Comparison of ENCODE assay signal across 15 mouse cellular contexts in genomic region chr6:108216091-108216490, GRCm38 (mm10). TPM values are rescaled to one million over a fixed set of nuclear protein-coding genes. Genes with fewer than 3 reads are reported as not detected.
DNase-seq lines count a peak whose midpoint lies in the region; ATAC-seq lines count a peak whose summit lies in the region.
"Had no signal": no experiment of that assay in that cellular context is flagged by ENCODE, and none has a peak within 500 bp of the region (broad histone marks: within the 10 kb centered on the region; RNA-seq: fewer than 3 reads in every experiment).

No protein-coding gene starts in this region.

- no peak for ATAC-seq in heart, embryonic 12.5 days (ENCODE audit: insufficient number of reproducible peaks, low FRiP score)
- ATAC-seq in frontal cortex, adult (ENCODE audit: low TSS enrichment) = no peak
- ATAC-seq: CD4-positive, CD25-positive, alpha-beta regulatory T cell, adult 4 months had no signal

- 0 out of 2 replicates have a peak overlapping the region, but pooled peaks have one; percentile 74 for H3K4me2 ChIP-seq in heart, embryonic 12.5 days
- H3K4me2 ChIP-seq: embryonic facial prominence, embryonic 13.5 days; hindbrain, embryonic 13.5 days; limb, embryonic 13.5 days had no signal

- 80% methylated on average over 5 of the region's 5 CpGs for WGBS in heart, embryonic 12.5 days
- 84% methylated on average over 5 of the region's 5 CpGs for WGBS in heart, embryonic 10.5 days

- H3K27me3 ChIP-seq in heart, embryonic 12.5 days (replicated peaks) = no peaks in the 10 kb centered on the region
- H3K27me3 ChIP-seq in heart, embryonic 10.5 days (ENCODE audit: insufficient read depth, poor library complexity, severe bottlenecking) = no peaks in the 10 kb centered on the region
- H3K27me3 ChIP-seq: embryonic facial prominence, embryonic 13.5 days; limb, embryonic 13.5 days had no signal

- H3K9ac ChIP-seq in heart, embryonic 12.5 days = no peak overlapping the region
- H3K9ac ChIP-seq: embryonic facial prominence, embryonic 13.5 days; hindbrain, embryonic 13.5 days; limb, embryonic 13.5 days had no signal

- H3K9me3 ChIP-seq in heart, embryonic 12.5 days (replicated peaks) = no peaks in the 10 kb centered on the region
- H3K9me3 ChIP-seq in heart, embryonic 10.5 days = no peaks in the 10 kb centered on the region
- H3K9me3 ChIP-seq: embryonic facial prominence, embryonic 13.5 days; hindbrain, embryonic 13.5 days; limb, embryonic 13.5 days; midbrain, embryonic 10.5 days had no signal

- peaks cover 28% of the 10 kb centered on the region for H3K4me1 ChIP-seq in heart, embryonic 12.5 days (replicated peaks)
- peaks cover 30% of the 10 kb centered on the region for H3K4me1 ChIP-seq in heart, embryonic 10.5 days

- peaks cover 23% of the 10 kb centered on the region for H3K36me3 ChIP-seq in heart, embryonic 12.5 days
- H3K36me3 ChIP-seq in heart, embryonic 10.5 days = peaks cover 16% of the 10 kb centered on the region; the same call in 1 of the 2 replicates
- H3K36me3 ChIP-seq: embryonic facial prominence, embryonic 13.5 days; hindbrain, embryonic 13.5 days; limb, embryonic 13.5 days had no signal

- no peak overlapping the region for H3K4me3 ChIP-seq in heart, embryonic 12.5 days
- H3K4me3 ChIP-seq in heart, embryonic 10.5 days = no peak overlapping the region; the same call in 1 of the 2 replicates
- H3K4me3 ChIP-seq: embryonic facial prominence, embryonic 13.5 days; hindbrain, embryonic 13.5 days; limb, embryonic 13.5 days; midbrain, embryonic 10.5 days; myocyte had no signal

- H3K27ac ChIP-seq in heart, embryonic 12.5 days (ENCODE audit: poor library complexity, severe bottlenecking) = no peak overlapping the region
- no peak overlapping the region for H3K27ac ChIP-seq in heart, embryonic 10.5 days
- H3K27ac ChIP-seq: embryonic facial prominence, embryonic 13.5 days; hindbrain, embryonic 13.5 days; limb, embryonic 13.5 days; midbrain, embryonic 10.5 days had no signal

- no peak for DNase-seq in heart, embryonic 10.5 days (ENCODE audit: low spot score)
- DNase-seq in lung, adult 18-20 months = peak; percentile 81 to 88
- no peak for DNase-seq in lung, postnatal 14 days
- peak; percentile 56 to 75 for DNase-seq in kidney, postnatal 25 days
- DNase-seq in cerebellum, adult 11-12 months = no peak
- DNase-seq: cerebellum, postnatal 36 days; gastrocnemius, postnatal 36 days had no signal

RNA-seq across cellular contexts. Expression of gene Itpr1, which starts 3.2 kb away (rescaled TPM):
- 22.0 and 22.7 TPM in 2 replicates for polyA plus RNA-seq in heart, embryonic 12.5 days (2016; fragmentation: Nextera tagmentation; extraction: Ambion mirVana)
- 14.6 and 19.4 TPM in 2 replicates for polyA plus RNA-seq in heart, embryonic 10.5 days (2016; fragmentation: Nextera tagmentation; extraction: Ambion mirVana)

RNA-seq across cellular contexts. Expression of gene Sumf1, which starts 30.7 kb away (rescaled TPM):
- polyA plus RNA-seq in heart, embryonic 12.5 days (2016; fragmentation: Nextera tagmentation; extraction: Ambion mirVana) = 24.6 and 25.2 TPM in 2 replicates
- polyA plus RNA-seq in heart, embryonic 10.5 days (2016; fragmentation: Nextera tagmentation; extraction: Ambion mirVana) = 17.5 and 20.1 TPM in 2 replicates

Comparison
In these comparisons a context has a peak if more than half of its experiments do, and no peak if none do; other contexts are left out.
1. DNase-seq: peak in lung, adult 18-20 months (2 of 2) and kidney, postnatal 25 days (2 of 2); none in heart, embryonic 10.5 days (single experiment), lung, postnatal 14 days (single experiment) and cerebellum, adult 11-12 months (single experiment).